Mouse (Mus musculus) liver, adult 2 months (tissue): ENCODE results near the gene Cyth4.

Experiments
- CTCF ChIP-seq: fragments of 200-500 bp; IDR thresholded peaks from 2 replicates; pipeline ENCODE4 v1.5.1; 2011; ENCODE audit warnings: low read depth, low read length, control low read depth
- POLR2A ChIP-seq: fragments of 200-500 bp; IDR thresholded peaks from 2 replicates; pipeline ENCODE4 v1.6.1; 2011; ENCODE audit warnings: low read length, control low read depth; ENCODE audit not compliant: insufficient read depth; ENCODE audit errors: extremely low read depth

DNA sequence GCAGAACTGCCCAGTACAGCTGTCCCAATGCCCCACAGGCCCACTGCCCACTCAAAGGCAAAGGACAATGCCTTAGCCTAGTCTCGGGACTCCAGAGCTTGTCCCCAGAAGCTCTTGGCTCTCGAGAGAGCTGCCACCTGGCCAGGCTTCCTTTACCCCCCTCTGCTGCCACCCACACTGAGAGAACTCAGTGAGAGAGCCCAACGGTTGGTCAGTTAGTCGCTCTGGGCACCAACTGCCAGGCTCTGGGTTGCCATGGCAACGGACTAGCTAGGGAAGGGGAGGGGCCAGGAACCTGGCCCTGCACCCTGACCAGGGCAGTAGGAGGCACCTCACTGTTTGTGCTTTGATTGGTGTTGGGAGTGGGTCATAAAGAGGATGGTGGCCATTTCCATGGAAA lies 73.5 kb downstream of the Cyth4 start:
- no peak for TF ChIP-seq CTCF
- TF ChIP-seq POLR2A = no peak
